Mouse (Mus musculus): Measurements from ENCODE around the gene Pkd1l3.

The Pkd1l3 gene

DNA sequence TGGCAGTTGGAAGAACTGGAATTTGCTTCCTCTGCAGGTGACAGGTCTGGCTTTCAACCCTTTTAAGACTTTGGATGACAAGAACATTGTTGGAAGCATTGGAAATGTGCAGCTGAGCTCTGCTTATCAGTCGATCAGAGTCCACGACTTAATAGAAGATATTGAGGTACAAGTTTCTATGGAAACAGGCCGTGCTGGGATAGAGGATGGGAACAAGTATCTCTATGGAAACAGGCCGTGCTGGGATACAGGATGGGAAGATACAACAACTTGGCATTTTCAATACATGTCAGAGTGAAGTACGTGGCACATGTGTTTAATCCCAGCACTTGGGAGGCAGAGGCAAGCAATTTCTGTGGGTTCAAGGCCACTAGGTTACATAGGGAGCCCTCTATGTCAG is 18.2 kb downstream of the Pkd1l3 start:
- no peak for DNase-seq (ENCODE audit: low spot score)

DNA sequence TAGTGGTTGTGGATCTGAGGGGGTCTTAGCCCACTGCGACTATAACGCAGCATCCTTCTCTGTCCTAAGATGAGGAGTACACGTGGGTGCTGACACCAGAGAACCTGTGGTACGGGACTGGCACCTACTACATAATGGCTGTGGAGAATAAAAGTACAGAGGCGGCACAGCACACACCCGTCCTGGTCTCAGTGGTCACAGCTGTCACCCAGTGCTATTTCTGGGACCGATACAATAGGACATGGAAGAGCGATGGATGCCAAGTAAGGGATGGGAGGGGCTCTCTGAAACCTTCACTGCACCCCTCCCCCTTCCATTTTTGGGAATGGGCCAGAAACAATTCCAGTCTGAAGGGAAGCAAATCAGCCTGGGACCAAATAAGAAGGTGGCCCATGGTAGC is 20.8 kb downstream of the Pkd1l3 start:
- no peak for DNase-seq (ENCODE audit: low spot score)

DNA sequence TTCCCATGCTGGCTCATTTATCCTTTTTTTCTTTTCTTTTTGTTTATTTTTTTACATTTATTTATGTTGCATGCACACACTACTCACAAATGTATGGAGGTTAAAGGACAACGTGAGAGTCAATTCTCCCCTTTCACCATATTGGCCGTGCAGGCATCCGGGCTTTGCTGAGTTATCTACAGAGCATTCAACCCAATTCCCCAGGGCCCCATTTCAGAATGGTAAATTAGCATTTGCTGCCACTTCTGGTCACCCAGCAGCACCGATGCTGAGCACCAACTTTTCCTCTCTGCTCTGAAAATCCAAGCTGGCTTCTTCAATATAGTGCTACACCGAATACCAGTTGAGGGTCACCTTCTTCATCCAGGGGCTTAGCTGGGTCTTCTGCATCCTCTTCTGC is 24.5 kb downstream of the Pkd1l3 start:
- no peak for DNase-seq (ENCODE audit: low spot score)

DNA sequence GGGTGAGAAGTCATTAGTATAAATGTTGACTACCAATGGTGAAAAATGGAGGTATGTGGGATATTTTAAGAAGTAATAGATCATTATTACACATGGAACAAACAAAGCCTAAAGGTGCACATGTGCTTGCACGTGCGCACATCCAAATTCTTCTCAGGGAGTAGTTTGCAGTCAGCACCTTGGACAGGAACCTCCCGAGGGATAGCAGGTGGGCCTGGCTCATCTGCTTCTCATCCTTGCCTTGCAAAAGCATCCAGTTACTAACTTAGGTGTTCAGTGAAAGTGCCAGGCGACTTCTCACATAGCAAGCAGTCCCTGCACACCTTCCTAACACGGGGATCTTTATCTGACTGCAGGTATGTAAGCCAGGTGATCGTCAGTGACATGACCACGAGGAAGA is 26.1 kb downstream of the Pkd1l3 start:
- DNase-seq (ENCODE audit: low spot score), result no peak

DNA sequence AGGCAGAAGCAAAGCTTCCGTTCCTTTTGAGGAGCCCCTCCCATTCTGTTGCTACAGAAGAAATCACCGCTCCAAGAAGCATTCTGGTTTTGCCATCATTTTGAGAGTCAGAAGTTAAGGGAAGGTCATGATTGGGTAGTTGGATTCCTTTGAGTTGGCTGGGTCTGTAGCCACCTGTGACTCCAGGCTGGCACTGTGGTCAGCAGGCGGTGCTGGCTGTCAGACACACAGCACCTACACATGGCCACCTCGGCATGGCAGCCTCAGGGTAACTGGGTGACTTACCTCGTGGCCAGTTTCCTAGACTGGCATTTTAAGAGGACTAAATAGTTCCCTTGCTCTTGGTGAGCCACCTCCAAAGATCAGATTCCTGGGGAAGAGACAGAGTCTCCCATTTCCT is 26.9 kb downstream of the Pkd1l3 start:
- no peak for DNase-seq (ENCODE audit: low spot score)

DNA sequence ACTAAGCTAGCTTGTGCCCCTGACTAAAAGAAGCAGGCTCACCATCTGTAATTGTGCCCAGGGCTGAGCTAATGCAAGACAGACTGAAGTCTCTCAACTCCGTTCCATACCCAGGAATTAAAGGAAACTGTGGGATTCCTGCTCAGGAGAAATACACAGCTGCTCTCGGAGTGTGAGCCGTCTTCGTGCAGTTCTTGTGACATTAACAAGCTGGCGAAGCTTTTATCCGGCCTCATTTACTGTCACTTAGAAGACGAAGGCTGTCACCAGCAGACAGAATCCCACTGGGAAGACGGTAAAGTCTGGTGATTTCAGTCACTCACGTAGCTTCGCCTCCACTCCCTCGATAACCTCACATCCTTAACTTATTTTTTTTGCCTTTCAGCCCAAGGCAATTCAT is 33.0 kb downstream of the Pkd1l3 start:
- no peak for DNase-seq (ENCODE audit: low spot score)

DNA sequence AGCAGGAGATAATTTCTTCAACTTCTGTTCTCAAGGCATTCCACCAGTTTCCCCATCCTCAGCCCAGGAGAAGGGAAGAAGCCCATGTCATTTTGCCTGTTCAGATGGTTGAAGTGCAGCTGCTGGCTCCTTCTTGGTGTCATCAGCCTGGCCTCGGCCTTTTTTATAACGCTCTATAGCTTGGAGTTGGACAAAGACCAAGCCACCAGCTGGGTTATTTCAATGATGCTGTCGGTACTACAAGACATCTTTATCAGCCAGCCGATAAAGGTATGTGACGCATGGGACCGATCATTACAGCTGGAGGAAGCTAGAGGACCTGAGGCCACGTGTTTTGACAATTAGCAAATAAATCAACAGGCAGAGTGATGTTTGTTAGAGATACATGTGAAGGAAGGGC is 34.2 kb downstream of the Pkd1l3 start:
- DNase-seq (ENCODE audit: low spot score), result no peak

DNA sequence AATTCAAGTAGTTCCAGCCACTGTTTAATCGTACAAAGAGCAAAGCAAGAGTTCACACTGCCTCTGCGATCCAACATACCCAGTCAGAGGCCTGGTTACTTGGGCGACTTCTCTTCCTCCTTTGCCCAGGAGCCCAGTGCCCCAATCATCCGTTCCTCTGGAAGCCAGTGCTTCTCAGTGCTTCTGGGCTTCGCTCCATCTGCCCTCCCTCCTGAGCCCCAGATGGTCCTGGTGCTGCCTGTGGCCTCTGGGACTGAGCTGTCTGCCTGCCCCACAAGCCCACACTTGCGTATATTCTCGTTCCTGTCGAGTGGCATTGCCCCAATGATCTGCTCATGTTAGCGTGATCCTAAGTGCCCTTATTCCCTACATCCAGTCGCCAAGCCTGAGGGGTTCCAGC is 36.5 kb downstream of the Pkd1l3 start:
- no peak for DNase-seq (ENCODE audit: low spot score)

DNA sequence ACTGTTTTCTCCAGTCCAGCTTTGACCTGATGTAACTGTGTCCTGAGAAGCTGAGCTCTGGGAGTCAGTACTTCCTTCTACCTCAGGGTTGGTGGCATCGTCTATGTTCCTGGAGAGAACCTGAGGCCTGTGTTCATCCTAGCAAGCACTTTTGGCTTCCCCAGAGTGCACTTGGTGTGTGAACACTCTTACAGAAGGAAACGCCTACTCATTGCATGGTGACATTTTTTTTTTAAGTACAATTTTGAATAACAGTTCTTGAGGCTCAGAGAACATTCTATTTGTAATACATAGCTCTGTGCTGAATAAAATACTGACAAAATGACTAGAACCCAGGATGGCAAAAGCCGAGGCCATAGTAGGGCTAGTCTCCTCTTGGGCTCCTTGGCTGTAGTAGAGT is 42.5 kb downstream of the Pkd1l3 start:
- DNase-seq (ENCODE audit: low spot score), result no peak

DNA sequence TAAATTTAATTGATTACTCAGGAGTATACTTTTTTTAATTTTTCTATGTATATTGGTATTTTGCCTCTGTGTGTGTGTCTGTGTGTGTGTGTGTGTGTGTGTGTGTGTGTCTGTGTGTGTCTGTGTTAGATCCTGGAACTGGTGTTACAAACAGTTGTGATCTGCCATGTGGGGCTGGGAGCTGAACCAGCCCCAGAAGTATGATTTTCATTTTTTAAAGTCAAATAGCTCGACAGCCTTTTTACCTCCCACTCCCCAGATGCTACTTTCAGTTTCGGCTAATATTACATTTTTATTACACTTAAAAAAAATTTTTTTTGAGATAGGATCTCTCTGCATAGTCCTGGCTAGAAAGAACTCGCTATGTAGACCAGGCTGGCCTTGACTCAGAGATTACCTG is 48.0 kb downstream of the Pkd1l3 start:
- no peak for DNase-seq (ENCODE audit: low spot score)

DNA sequence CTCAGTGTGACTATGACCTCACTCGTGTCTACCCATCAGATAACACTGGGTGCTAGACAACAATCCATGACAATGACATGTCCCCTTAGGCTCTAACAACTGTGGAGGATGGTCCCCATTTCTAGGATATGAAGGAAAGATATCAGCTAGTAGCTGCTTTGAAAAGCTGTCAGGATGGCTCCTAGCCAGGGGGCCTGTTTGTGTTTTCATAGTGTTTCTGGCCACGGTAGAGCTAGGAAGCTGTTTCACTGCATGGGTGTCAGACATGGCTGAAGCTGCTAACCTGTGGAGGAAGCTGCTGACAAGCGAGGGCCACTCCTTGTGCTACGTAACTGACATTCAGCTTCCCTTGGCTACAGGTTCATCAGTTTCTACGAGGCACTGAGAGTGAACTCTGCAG is 52.3 kb downstream of the Pkd1l3 start:
- no peak for DNase-seq (ENCODE audit: low spot score)

DNA sequence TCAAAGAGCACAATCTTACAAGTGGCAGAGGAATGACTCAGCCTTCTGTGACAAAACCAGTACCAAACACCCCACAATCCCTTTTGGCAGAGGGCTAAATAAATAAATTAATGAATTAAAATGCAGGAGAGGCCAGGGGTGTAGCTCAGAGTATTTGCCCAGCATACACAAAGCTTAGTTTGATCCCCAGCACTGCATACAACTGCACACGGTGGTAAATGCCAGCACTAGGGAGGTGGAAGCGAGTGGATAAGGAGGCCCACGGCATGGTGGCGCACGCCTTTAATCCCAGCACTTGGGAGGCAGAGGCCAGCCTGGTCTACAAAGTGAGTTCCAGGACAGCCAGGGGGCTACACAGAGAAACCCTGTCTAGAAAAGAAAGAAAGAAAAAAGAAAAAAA is 58.3 kb downstream of the Pkd1l3 start:
- DNase-seq (ENCODE audit: low spot score), result no peak

DNA sequence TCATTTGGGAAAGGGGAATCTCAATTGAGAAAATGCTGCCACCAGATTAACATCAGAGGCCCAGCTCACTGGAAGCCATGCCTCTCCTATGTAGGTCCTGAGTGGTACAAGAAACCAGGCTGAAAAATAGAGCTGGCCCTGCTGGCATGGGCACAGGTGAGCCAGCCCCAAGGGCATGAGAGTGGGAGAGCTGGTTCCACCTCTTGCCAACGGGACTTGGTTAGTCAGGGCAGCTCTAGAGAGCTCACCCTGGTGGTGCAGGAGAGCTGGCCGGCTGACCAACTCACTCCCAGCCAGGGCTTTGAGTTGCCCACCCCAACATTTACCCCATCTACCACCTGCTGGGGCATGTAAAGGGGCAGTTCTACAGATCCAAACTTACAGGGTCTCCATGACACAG is 59.3 kb downstream of the Pkd1l3 start:
- no peak for DNase-seq (ENCODE audit: low spot score)

DNA sequence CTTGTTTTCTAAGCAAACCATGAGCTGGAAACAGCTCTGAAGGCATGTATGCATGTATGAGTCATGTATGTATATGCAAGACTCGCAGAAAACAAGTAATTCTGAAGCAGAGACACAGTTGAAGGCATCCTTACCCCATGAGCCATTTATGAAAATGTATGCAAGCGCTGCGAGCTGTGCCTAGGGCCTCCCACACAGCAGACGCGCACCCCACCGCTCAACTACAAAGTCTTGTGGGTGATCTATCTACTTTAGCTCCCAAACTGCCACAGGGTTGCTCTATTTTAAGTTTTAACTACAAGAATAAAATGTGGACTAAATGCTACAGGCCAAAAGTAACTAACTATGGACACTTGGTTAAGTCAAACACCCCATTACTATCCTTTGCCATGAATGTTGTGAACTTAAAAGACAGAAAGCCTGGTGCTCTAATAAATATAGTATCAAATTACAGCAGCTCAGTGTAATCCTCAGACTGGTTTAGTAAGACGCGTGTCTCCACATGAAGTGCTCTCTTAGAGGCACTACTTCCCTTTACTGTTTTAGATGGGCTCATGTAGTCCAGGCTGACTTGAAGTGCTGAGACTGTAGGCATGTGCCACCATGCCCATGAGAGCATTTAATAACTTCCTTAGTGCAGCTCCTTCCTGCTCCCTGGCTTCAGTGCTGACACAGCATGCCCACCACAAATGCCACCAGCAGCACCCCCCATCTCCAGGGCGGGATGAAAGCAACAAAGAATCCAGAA is 61.8 kb downstream of the Pkd1l3 start:
- no peak for DNase-seq (ENCODE audit: low spot score)

DNA sequence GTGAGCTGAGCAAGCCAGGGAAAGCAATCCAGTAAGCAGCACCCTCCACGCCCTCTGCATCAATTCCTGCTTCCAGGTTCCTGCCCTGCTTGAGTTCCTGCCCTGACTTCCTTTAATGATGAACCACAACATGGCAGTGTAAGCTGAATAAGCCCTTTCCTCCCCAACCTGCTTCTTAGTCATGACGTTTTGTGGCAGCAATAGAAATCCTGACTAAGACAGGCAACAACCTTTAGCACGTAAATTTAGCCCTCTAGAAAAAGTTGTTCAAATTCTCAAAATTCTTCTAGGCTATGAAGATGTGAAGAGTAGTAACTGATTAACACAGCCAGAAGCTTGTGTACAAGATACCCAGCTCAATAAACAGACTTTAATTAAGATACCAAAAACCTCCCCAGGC is 67.2 kb downstream of the Pkd1l3 start:
- DNase-seq (ENCODE audit: low spot score), result no peak

DNA sequence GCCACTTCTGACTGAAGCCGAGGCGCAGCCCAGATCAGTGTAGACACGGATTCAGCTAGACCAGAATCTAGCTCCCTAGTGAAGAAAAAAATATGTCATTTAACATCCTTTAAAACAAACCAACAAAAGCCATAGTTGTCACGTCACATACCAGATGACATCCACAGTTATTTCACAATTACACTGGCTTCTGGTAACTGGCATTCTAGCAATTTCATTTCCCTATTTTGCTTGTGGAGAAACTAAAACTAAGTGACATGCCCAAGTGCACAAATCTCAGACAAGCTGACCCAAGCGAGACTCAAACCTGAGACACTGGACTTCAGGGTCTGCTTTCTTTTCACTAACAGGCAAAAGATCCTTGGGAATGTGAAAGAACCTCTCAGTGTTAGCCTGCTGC is 67.8 kb downstream of the Pkd1l3 start:
- DNase-seq (ENCODE audit: low spot score), result no peak

DNA sequence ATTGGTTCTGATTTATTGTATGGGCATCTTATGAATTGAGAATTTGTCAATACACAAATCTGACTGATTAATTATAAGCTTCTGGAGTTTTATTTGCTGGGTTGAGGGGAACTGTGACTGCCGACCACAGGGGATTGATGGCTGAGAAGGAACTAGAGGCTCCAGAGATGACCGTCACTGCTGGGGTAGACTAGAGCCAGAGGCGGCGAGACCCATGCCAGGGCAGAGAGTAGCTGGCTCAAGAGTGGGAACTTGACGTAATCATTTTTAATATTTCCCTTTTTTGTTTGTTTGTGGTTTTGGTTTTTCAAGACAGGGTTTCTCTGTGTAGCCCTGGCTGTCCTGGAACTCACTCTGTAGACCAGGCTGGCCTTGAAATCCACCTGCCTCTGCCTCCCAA is 72.9 kb downstream of the Pkd1l3 start:
- DNase-seq (ENCODE audit: low spot score), result no peak

DNA sequence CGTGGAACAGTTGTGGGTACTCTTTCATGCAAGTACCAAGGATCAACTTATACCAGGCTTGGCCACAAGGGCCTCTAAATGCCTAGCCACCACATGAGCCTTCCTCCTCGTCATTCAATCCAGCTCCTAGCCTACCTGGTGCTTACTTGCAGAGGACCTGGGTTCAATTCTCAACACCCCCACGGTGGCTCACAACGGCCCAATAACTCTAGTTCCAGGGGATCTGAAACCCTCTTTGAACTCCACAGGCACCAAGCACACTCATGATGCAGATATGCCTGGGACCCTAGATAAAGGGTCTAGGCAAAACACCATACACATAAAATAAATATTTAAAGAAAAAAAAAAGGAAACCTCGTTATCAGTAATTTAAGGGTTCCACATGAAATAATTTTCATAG is 77.5 kb downstream of the Pkd1l3 start:
- DNase-seq (ENCODE audit: low spot score), result no peak

DNA sequence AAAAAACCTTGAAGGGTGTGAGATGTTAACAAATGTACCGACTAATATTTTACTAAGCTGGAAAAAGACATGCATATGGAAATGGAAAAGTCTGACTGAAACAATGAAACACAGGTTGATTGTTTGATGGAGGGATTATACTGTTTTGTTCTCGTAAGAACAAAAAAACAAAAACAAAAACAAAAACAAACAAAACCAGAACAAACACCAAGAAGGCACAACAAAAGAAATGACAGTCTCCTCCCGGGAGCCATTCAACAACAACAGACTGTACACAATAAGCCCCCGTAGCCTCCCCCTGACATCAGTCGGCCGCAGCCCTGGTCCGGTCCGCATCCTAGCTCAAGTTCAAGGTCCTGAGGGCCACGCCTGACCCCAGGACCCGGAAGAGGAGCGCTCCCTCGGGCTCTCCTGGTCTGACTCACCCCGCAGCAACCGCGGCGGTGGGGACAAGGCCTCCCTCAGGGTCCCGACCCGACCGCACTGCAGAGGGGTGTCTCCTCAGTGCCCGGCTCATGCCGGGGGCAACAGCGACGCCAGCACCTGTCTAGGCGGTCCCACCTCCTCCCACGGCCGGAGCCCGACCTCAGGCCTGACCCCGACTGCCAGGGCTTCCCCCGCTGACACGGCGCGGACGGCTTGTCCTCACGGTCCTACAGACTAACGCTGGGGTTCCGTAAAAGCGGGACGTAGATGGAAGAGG is 78.3 kb downstream of the Pkd1l3 start:
- DNase-seq (ENCODE audit: low spot score), result no peak

DNA sequence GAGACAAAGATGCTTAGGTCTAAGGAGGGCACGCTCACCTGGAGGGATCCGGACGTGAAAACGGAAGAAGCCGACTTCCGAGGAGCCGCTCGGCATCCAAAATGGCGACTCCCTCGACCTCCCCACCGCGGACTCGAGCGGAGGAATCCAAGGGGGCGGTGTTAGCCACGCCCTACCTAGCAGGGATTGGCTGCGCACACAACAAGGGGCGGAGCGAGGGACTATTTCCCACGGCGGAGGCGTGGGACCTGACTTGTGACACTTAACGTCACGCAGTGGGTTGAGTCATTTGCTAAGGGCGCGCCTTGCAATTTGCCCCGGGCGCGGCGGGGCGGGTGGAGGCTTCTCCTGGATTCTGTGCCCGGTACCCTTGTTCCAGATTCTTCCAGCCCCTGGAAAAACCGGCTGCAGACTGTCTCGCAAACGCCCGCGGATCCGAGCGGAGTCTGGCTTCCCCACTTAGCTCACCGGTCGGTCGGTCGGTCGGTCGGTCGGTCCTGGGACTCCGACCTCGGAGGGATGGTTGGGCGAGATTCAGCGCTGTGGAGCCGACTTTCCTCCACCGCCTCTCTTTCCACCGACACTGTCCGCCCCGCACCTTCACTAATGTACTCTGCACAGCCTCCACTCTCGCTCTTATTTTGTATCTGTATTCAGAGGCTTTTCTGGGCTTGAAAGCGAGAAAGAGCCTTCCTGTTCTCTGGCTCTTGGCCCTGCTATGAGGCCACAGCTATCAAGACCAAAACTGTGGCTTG is 79.0 kb downstream of the Pkd1l3 start, which contains the start of gene Ist1:
Gene Ist1, minus strand, starts transcription at position 115 of the 755 bp plus-strand sequence.
- peak; percentile 97 for DNase-seq (ENCODE audit: low spot score)

DNA sequence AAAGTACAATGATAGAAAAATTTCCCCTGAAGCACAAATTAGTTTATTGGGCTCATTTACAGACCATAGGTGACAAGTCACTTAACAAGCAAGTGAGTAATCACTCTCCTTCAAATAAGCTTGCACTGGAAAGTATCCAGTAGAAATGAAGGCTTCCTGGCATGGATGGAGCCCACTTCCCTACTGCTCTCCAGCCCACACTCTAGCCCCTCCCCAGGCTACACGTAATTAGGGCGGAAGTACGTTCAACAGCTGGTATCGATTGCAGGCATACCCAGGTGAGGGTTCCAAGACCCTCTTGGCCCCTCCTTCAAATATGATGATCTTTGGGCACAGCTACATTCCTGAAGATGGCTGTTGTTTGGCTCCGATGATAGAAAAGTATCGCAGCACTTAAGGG is 79.8 kb downstream of the Pkd1l3 start:
- DNase-seq (ENCODE audit: low spot score), result no peak

DNA sequence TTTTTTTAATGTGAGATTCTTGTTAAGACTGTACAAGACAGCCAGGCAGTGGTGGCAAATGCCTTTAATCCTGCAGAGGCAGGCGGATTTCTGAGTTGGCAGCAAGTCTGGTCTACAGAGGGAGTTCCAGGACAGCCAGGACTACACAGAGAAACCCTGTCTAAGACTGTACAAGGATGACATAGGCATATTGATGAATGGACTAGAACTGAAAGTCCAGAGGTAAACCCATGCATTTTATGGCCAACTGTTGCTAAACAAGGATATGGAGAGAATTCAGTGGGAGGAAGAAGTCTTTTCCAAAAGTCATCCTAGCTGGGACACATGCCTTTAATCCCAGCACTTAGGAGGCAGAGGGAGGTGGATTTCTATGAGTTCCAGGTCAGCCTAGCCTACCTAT is 83.4 kb downstream of the Pkd1l3 start:
- DNase-seq (ENCODE audit: low spot score), result no peak

DNA sequence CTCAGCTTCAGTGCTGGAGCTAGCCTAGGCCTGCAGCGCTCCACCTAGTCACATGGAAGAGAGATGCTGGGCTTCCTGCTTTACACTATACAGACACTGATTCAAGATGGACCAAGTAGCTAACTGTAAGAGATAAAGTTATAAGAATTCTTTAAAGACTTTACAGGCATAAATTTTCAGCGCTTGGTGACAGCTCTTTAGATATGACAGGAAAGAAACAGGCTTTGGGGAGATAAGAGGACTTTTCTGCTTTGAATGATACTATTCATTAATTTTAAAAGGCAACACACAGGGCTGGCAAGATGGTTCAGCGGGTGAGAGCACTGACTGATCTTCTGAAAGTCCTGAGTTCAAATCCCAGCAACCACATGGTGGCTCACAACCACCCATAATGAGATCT is 84.2 kb downstream of the Pkd1l3 start:
- no peak for DNase-seq (ENCODE audit: low spot score)
